Mouse (Mus musculus) thymus, adult 2 months (tissue): Measurements from ENCODE around the gene Heatr5a. TPM values are rescaled to one million over a fixed set of nuclear protein-coding genes. Genes with fewer than 3 reads are reported as not detected.

Experiments
- DNase-seq: peaks from one replicate; pipeline ENCODE4 v3.0.0; 2021
- H3K27ac ChIP-seq: fragments of 200-500 bp; 2 replicates; pipeline ENCODE4 v1.5.1; 2012; ENCODE audit warnings: low read length, control low read depth; ENCODE audit not compliant: control insufficient read depth, insufficient read depth
- H3K27me3 ChIP-seq: fragments of 200-500 bp; 2 replicates; pipeline ENCODE4 v1.6.1; 2012; ENCODE audit warnings: mild to moderate bottlenecking, low read length, moderate library complexity, mixed read lengths; ENCODE audit not compliant: control insufficient read depth, insufficient read depth
- H3K36me3 ChIP-seq: fragments of 200-500 bp; 2 replicates; pipeline ENCODE4 v1.6.1; 2012; ENCODE audit warnings: mild to moderate bottlenecking, low read length, moderate library complexity; ENCODE audit not compliant: control insufficient read depth, insufficient read depth
- H3K4me1 ChIP-seq: fragments of 200-500 bp; replicated peaks from 2 replicates; pipeline ENCODE4 v1.6.1; 2012; ENCODE audit warnings: low read length; ENCODE audit not compliant: control insufficient read depth, insufficient read depth
- H3K4me3 ChIP-seq: fragments of 200-500 bp; 2 replicates; pipeline ENCODE4 v1.5.1; 2012; ENCODE audit warnings: mild to moderate bottlenecking, low read length, control low read depth, moderate library complexity; ENCODE audit not compliant: control insufficient read depth, insufficient read depth
- CTCF ChIP-seq: fragments of 200-500 bp; IDR thresholded peaks from 2 replicates; pipeline ENCODE4 v1.5.1; 2012; ENCODE audit warnings: mild to moderate bottlenecking, control low read depth, low read length, moderate library complexity, borderline replicate concordance; ENCODE audit not compliant: control insufficient read depth, poor library complexity, insufficient read depth; ENCODE audit errors: extremely low read depth
- POLR2A ChIP-seq: fragments of 200-500 bp; IDR thresholded peaks from 2 replicates; pipeline ENCODE4 v1.6.1; 2012; ENCODE audit warnings: mild to moderate bottlenecking, low read length, control low read depth, moderate library complexity; ENCODE audit not compliant: control insufficient read depth, poor library complexity, insufficient read depth; ENCODE audit errors: extremely low read depth
- WGBS: fragments of 180-500 bp; shearing (Covaris S2); methylation state at CpG from one replicate; pipeline ENCODE4 v1.1.7; 2018; 5-methylcytosine and 5-hydroxymethylcytosine counted together
- polyA plus RNA-seq: library from polyadenylated mRNA; depleted of rRNA; stranded (reverse); fragments of >200 nt; gene quantifications from 2 replicates; pipeline ENCODE4 v1.2.3, GENCODE M21; 2012

Heatr5a gene
- polyA plus RNA-seq, 1 experiment = 39.9 TPM

DNA sequence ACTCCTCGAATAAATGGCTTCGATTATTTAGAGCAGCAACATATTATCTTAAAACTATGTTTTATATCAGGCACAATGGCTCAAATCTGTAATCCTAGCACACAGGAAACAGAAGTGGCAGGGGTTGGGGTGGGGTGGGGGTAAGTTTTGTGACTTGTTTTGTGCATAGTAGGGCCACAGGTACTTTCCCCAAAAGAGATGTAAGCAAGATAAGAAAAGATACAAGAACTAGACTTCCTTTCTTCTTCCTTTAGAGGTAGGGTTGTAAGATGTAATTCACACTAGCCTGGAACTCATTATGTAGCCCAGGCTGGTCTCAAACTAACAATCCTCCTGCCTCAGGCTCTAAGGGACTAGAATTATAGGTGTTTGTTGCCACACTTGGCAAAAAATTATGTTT is 41.5 kb downstream of the Heatr5a start:
- Histone ChIP-seq H3K4me3 (no peak overlapping the region), H3K27me3 (no peaks in the 10 kb centered on the region), H3K36me3 (0 out of 2 replicates have a peak, but pooled peaks cover 3% of the 10 kb centered on the region), H3K4me1 (no peaks in the 10 kb centered on the region), H3K27ac (no peak overlapping the region)
- WGBS = 96% methylated on average over 2 of the region's 2 CpGs
- no peak for TF ChIP-seq CTCF
- TF ChIP-seq POLR2A = no peak
- no peak for DNase-seq

DNA sequence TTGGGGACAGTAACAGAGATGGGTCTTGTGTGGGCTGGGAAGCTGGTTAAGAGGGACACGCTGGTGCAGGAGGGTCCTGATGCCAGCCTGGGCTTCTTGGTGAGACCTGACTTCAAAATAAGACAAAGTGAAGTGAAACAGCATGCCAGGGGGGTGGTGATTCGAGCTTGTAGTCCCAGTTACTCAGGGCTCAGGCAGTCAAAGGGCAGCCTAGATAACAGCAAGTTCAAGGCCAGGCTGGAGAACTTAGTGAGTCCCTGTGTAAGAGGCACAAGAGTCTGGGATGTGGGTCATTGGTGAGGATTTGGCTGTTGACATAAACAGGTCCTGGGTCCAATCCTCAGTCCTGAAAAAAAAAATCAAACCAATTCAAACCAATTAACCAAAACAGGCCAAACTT is 53.9 kb downstream of the Heatr5a start:
- 90% methylated on average over 2 of the region's 2 CpGs for WGBS
- Histone ChIP-seq H3K36me3 (peaks cover 22% of the 10 kb centered on the region), H3K27ac (no peak overlapping the region), H3K27me3 (no peaks in the 10 kb centered on the region), H3K4me3 (no peak overlapping the region), H3K4me1 (no peaks in the 10 kb centered on the region)
- TF ChIP-seq CTCF = no peak
- TF ChIP-seq POLR2A = no peak
- no peak for DNase-seq

DNA sequence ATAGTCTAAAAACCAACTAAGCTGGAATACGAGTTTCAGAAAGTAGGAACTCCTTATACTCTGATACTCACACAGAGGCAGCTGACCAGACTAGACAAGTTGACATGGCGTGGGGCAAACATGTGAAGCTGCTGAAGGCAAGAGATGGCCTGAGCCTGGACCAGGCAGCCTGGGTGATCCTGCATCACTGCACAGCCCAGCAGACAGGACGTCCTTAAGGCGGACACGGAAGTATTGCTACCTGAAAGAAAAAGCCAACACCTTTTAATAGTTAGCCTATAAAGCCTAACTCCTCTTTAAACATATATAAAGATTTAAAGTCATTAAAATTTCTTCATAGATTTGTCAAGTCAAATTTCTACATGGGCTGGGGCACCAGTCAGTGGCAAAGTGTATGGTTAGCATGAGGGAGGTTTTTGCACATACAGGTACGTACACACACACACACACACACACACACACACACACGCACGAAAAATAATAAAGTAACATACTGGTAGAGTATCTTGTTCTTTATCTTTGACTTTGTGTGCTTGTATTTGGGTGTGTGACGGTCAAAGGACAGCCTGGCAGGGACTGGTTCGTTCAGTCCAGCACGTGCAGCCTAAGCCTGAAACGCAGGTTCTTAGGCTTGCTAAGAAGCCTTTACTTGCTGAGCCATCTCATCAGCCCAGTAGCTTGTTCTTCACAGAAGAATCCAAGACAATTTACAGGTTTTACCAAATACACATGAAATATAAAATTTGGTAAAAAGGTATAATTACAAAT is 56.0 kb downstream of the Heatr5a start:
- no peak overlapping the region for H3K27ac ChIP-seq
- peaks cover 22% of the 10 kb centered on the region for H3K36me3 ChIP-seq

GRCm38 (mm10) chr12:51909202-51909601 is 61.9 kb downstream of the Heatr5a start:
- H3K27me3 ChIP-seq = no peaks in the 10 kb centered on the region
- no peaks in the 10 kb centered on the region for H3K4me1 ChIP-seq
- DNase-seq = no peak
- no peak overlapping the region for H3K4me3 ChIP-seq
- H3K36me3 ChIP-seq = peaks cover 9% of the 10 kb centered on the region
- WGBS = 96% methylated on average over 5 of the region's 5 CpGs
- TF ChIP-seq CTCF (no peak), POLR2A (no peak)
- H3K27ac ChIP-seq = no peak overlapping the region

More for the DNA sequence above, 56.0 kb downstream of the Heatr5a start:
- DNase-seq = no peak
- Histone ChIP-seq H3K4me1 (no peaks in the 10 kb centered on the region), H3K27me3 (no peaks in the 10 kb centered on the region), H3K4me3 (no peak overlapping the region)
- WGBS = 98% methylated on average over 12 of the region's 12 CpGs
- TF ChIP-seq CTCF (no peak), POLR2A (no peak)

- no peak overlapping the region for H3K27ac ChIP-seq
- H3K27me3 ChIP-seq = no peaks in the 10 kb centered on the region
- TF ChIP-seq CTCF = no peak
- no peak for TF ChIP-seq POLR2A
- H3K4me1 ChIP-seq = no peaks in the 10 kb centered on the region
- no peak overlapping the region for H3K4me3 ChIP-seq
- DNase-seq = no peak
- WGBS = 94% methylated on average over 3 of the region's 3 CpGs
- H3K36me3 ChIP-seq = no peaks in the 10 kb centered on the region
Measured at GRCm38 (mm10) chr12:51907543-51907942, 63.6 kb downstream of the Heatr5a start.

- Histone ChIP-seq H3K36me3 (no peaks in the 10 kb centered on the region), H3K27me3 (no peaks in the 10 kb centered on the region), H3K4me1 (peaks cover 3% of the 10 kb centered on the region; the same call in 1 of the 2 replicates), H3K27ac (no peak overlapping the region), H3K4me3 (no peak overlapping the region)
- no peak for TF ChIP-seq CTCF
- TF ChIP-seq POLR2A = no peak
- 94% methylated on average over 7 of the region's 7 CpGs for WGBS
- DNase-seq = no peak
Measured at GRCm38 (mm10) chr12:51900551-51900950, 70.6 kb downstream of the Heatr5a start.
